Mouse (Mus musculus): ENCODE results near the gene Mertk.

Gene Mertk

GRCm38 (mm10) chr2:128722106-128722710 is 23.5 kb downstream of the Mertk start:
- no peak for DNase-seq (ENCODE audit: low spot score in 2 of 2)

GRCm38 (mm10) chr2:128726067-128726466 is 27.3 kb downstream of the Mertk start:
- no peak for DNase-seq (ENCODE audit: low spot score in 2 of 2)

GRCm38 (mm10) chr2:128726626-128727025 is 27.9 kb downstream of the Mertk start:
- DNase-seq (ENCODE audit: low spot score in 2 of 2): no peak

- DNase-seq (ENCODE audit: low spot score in 2 of 2): no peak
Measured at GRCm38 (mm10) chr2:128727552-128727951, 28.8 kb downstream of the Mertk start.

GRCm38 (mm10) chr2:128728066-128728465 is 29.3 kb downstream of the Mertk start:
- no peak for DNase-seq (ENCODE audit: low spot score in 2 of 2)

GRCm38 (mm10) chr2:128729141-128729540 is 30.4 kb downstream of the Mertk start:
- DNase-seq (ENCODE audit: low spot score in 2 of 2): no peak

- no peak for DNase-seq (ENCODE audit: low spot score in 2 of 2)
Measured at GRCm38 (mm10) chr2:128731514-128731913, 32.8 kb downstream of the Mertk start.

- DNase-seq (ENCODE audit: low spot score in 2 of 2): no peak
Measured at GRCm38 (mm10) chr2:128731951-128732350, 33.2 kb downstream of the Mertk start.

- DNase-seq (ENCODE audit: low spot score in 2 of 2): no peak
Measured at GRCm38 (mm10) chr2:128735089-128735488, 36.3 kb downstream of the Mertk start.

GRCm38 (mm10) chr2:128737051-128737450 is 38.3 kb downstream of the Mertk start:
- DNase-seq (ENCODE audit: low spot score in 2 of 2): no peak

GRCm38 (mm10) chr2:128737796-128738195 is 39.0 kb downstream of the Mertk start:
- DNase-seq (ENCODE audit: low spot score in 2 of 2): no peak

- DNase-seq (ENCODE audit: low spot score in 2 of 2): no peak
Measured at GRCm38 (mm10) chr2:128738725-128739258, 40.0 kb downstream of the Mertk start.

- DNase-seq (ENCODE audit: low spot score in 2 of 2): no peak
Measured at GRCm38 (mm10) chr2:128745879-128746620, 47.3 kb downstream of the Mertk start.

- peak in 1 of 2 experiments; percentile 7 for DNase-seq (ENCODE audit: low spot score in 2 of 2)
Measured at GRCm38 (mm10) chr2:128746621-128747151, 47.9 kb downstream of the Mertk start.

GRCm38 (mm10) chr2:128747433-128748028 is 48.8 kb downstream of the Mertk start:
- DNase-seq (ENCODE audit: low spot score in 2 of 2): peak in 1 of 2 experiments; percentile 14

GRCm38 (mm10) chr2:128748171-128748570 is 49.4 kb downstream of the Mertk start:
- no peak for DNase-seq (ENCODE audit: low spot score in 2 of 2)

- DNase-seq (ENCODE audit: low spot score in 2 of 2): no peak
Measured at GRCm38 (mm10) chr2:128751030-128751429, 52.3 kb downstream of the Mertk start.

GRCm38 (mm10) chr2:128753295-128753873 is 54.6 kb downstream of the Mertk start:
- DNase-seq (ENCODE audit: low spot score in 2 of 2): no peak

- DNase-seq (ENCODE audit: low spot score in 2 of 2): no peak
Measured at GRCm38 (mm10) chr2:128755149-128755691, 56.5 kb downstream of the Mertk start.

GRCm38 (mm10) chr2:128758724-128759340 is 60.1 kb downstream of the Mertk start:
- DNase-seq (ENCODE audit: low spot score in 2 of 2): no peak

GRCm38 (mm10) chr2:128762008-128762407 is 63.3 kb downstream of the Mertk start:
- no peak for DNase-seq (ENCODE audit: low spot score in 2 of 2)

All from spleen, postnatal 36 days (tissue).